Mouse (Mus musculus) layer of hippocampus, adult 9-10 months (tissue): ENCODE measurements around the gene Hdac6.
"Not testable (repeated sequence)": the region's sequence is repeated elsewhere in the genome, so short reads cannot be mapped to it uniquely, and the experiment has no call there.

ENCODE experiments used
- DNase-seq: peaks from one replicate; pipeline ENCODE4 v3.0.0; 2022; ENCODE audit warnings: low spot score

Hdac6 gene

GRCm38 (mm10) chrX:7919601-7920383, 27.9 kb downstream of the Hdac6 start, which contains the start of gene Pcsk1n:
TSS of gene Pcsk1n (plus strand) at chrX:7919822.
- DNase-seq: peak; percentile 25

- not testable (repeated sequence) for DNase-seq
Measured at GRCm38 (mm10) chrX:7917960-7918359, 29.7 kb downstream of the Hdac6 start.

GRCm38 (mm10) chrX:7915669-7916068, 32.0 kb downstream of the Hdac6 start:
- DNase-seq: peak; percentile 22

GRCm38 (mm10) chrX:7910473-7910872, 37.2 kb downstream of the Hdac6 start:
- DNase-seq: no peak

GRCm38 (mm10) chrX:7909242-7909641, 38.4 kb downstream of the Hdac6 start, which contains the start of gene Gm10490:
TSS of gene Gm10490 (plus strand) at chrX:7909542.
- not testable (repeated sequence) for DNase-seq

- DNase-seq: no peak
Measured at GRCm38 (mm10) chrX:7907735-7908134, 40.0 kb downstream of the Hdac6 start, which contains the start of gene Gm10491. TSS of gene Gm10491 (minus strand) at chrX:7907835.

GRCm38 (mm10) chrX:7904441-7904840, 43.2 kb downstream of the Hdac6 start:
- DNase-seq: no peak

GRCm38 (mm10) chrX:7898880-7899874, 48.5 kb downstream of the Hdac6 start, which contains the start of the genes Pqbp1 and Timm17b:
TSS of gene Pqbp1 (minus strand) at chrX:7899269.
TSS of gene Timm17b (plus strand) at chrX:7899357.
- DNase-seq: peak; percentile 63

GRCm38 (mm10) chrX:7898211-7898610, 49.5 kb downstream of the Hdac6 start:
- no peak for DNase-seq

- DNase-seq: peak; percentile 71
Measured at GRCm38 (mm10) chrX:7883841-7884567, 63.7 kb downstream of the Hdac6 start, which contains the start of gene Slc35a2. TSS of gene Slc35a2 (plus strand) at chrX:7884028.
